Mouse (Mus musculus) ES-E14 (cell line): ENCODE measurements around the gene Slc38a3.

ENCODE experiments used
- HCFC1 ChIP-seq: IDR thresholded peaks from 2 replicates; pipeline ENCODE4 v1.6.1; 2012; ENCODE audit warnings: low read length, inconsistent platforms, borderline replicate concordance; ENCODE audit not compliant: insufficient read depth
- MAFK ChIP-seq: IDR thresholded peaks from 2 replicates; pipeline ENCODE4 v1.6.1; 2014; ENCODE audit warnings: mild to moderate bottlenecking, low read depth, low read length, inconsistent platforms; ENCODE audit not compliant: insufficient read depth
- ZC3H11A ChIP-seq: IDR thresholded peaks from 2 replicates; pipeline ENCODE4 v1.6.1; 2012; ENCODE audit warnings: low read depth, mild to moderate bottlenecking, inconsistent platforms, low read length, borderline replicate concordance
- ZNF384 ChIP-seq: IDR thresholded peaks from 2 replicates; pipeline ENCODE4 v1.6.1; 2012; ENCODE audit warnings: low read depth, low read length, inconsistent platforms

- TF ChIP-seq ZNF384 (no peak), MAFK (no peak), ZC3H11A (no peak), HCFC1 (no peak)
Observed at GRCm38 (mm10) chr9:107640257-107640772, 29.0 kb downstream of the Slc38a3 start.
